Mouse (Mus musculus) bone marrow, adult 2 months (tissue): ENCODE results near the gene Ube3b.

Experiments
- CTCF ChIP-seq: fragments of 200-500 bp; IDR thresholded peaks from 2 replicates; pipeline ENCODE4 v1.5.1; 2011; ENCODE audit warnings: low read length, control low read depth; ENCODE audit not compliant: control insufficient read depth, insufficient read depth
- POLR2A ChIP-seq: fragments of 200-500 bp; IDR thresholded peaks from 2 replicates; pipeline ENCODE4 v1.6.1; 2011; ENCODE audit warnings: low read depth, mild to moderate bottlenecking, control low read depth, low read length, borderline replicate concordance; ENCODE audit not compliant: control insufficient read depth

GRCm38 (mm10) chr5:114415606-114416005 lies 35.2 kb downstream of the Ube3b start:
- TF ChIP-seq POLR2A: no peak
- no peak for TF ChIP-seq CTCF
